Mouse (Mus musculus) hindlimb bud, embryonic 11.5 days (tissue): ENCODE data around the gene Armc12.
"Not testable (repeated sequence)": the region's sequence is repeated elsewhere in the genome, so short reads cannot be mapped to it uniquely, and the experiment has no call there.

ENCODE experiments used
- DNase-seq: peaks from one replicate; pipeline ENCODE4 v3.0.0-alpha.2; 2012; ENCODE audit warnings: low read depth, low spot score; ENCODE audit errors: extremely low spot score

The Armc12 gene

DNA sequence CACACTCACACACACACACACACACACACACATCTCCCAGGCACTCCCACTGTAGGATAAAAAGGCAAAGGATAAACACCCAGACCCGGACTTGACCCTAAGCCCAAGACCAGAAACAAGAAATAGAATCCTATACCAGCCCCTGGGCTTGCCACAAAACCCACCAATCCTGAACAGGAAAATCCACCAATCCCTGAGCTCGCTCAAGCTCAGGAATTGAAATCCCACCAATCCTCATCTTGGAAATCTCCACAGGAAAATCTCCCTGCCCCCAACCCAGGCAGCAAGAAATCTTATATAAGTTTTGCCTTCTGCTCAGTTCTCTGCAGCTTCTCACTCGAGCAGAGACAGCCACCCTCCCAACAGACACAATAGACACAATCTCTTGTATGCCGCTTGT is 1.5 kb upstream of the Armc12 start:
- DNase-seq: no peak

DNA sequence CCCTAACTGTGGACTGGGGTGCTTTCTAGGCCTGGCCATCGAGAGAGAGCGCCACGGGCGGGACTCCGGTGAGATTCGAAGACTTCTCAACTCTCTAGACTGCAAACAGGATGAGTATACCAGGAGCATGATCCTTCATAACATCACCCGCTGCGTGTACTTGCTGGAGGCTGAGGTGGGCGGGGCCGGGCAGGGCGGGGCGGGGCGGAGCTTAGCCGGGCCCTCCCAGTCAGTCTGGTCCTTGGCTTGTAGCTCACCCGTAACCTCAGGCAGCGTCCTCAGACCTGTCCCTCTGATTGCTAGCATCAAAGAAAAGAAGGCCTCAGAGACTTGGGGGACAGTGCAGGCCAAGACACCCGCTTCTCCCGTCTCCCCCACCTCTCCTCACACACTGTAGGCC is 1.3 kb downstream of the Armc12 start:
- DNase-seq: no peak

DNA sequence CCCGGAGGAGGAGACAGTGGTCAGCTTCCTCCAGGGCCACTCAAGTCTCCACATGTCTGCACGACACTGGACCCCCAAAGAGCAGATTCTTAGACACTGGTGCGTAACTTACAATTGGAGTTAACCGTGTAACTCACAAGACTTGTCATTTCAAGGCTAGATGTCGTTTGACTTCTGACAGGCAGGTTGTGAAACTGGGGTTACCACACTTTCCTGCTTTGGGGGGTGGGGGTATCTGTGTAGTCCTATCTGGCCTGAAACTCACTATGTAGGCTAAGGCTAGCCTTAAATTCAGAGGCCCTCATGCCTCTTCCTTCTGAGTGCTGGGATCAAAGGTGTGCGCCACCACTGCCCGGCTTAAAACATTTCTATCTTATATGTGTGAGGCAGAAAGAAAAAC is 2.0 kb downstream of the Armc12 start:
- DNase-seq: no peak

DNA sequence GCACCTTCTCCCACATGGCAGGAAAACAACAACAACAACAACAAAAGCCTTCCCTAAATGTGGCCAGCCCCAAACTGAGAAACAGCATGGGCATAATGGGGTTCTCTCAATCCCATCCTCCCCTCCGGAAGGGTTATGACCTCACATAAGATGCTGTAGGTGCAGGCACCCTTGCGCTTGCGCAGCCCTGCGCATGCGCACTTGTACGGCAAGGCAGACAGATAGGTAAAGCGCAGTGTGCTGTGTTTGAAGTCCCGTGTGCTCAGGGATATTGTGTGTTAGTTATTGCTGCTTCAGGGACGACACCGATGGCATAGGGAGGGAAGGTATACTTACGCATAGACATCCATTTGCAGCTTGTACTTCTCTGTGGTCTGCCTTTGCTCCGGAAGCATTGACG is 2.7 kb downstream of the Armc12 start:
- DNase-seq: no peak

- no peak for DNase-seq
Observed at GRCm38 (mm10) chr17:28537881-28538280, 7.3 kb downstream of the Armc12 start.

GRCm38 (mm10) chr17:28546925-28547324 is 16.3 kb downstream of the Armc12 start:
- no peak for DNase-seq

- no peak for DNase-seq
Observed at GRCm38 (mm10) chr17:28548550-28548949, 17.9 kb downstream of the Armc12 start.

DNA sequence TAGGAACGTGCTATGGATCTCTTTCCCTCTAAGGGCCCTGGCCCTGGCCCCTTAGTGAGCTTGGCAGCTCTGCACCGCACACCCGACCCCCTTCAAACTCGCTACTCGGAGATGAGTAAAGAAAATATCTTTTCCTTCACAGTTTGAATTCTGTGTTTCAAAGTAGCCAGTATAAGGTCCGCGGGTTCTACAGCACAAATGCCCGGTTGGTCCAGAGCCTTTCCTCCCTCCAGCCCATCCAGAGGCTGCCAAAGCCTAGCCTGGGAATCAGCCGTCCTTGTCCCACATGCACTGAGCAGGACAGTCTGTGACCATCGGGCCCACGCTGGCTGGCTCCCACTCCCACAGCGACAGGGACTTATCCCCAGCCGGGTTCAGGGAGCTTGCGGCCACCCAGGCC is 18.5 kb downstream of the Armc12 start, which contains the start of gene Clpsl2:
TSS of gene Clpsl2 (plus strand) at position 301 of the 400 bp plus-strand sequence.
- no peak for DNase-seq

DNA sequence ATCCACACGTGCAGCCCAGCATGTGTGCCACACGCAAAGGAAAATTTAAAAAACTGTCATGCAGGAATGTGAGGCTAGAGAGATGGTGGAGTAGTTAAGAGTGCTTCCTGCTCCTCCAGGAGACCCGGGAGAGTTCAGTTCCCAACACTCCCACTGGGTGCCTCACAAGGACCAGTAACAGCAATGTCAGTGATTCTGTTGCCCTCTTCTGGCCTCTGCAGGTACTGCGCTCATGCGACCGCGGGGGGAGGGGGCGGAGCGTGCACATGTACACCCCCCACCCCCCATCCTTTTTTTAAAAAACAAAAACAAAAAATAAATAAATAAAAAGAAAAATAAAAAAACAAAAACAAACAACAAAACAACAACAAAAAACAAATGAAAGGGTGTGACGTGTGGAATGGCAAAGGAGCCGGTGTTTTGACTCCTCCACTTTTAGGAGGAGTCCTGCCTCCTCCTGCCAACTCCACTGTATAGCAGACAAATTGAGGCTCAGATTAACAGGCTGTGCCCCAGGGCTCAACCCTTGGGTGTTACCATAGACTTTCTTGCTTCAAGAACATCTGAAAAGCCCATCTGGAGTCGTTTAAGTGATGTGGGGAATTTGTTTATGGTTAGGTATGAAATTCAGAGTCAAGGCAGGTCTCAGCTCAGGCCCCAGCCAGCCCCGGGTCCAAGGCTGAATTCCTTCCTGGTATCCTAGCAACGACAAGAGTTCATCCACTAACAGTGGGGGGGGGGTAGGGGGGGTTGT is 22.6 kb downstream of the Armc12 start:
- DNase-seq: peak; percentile 66

DNA sequence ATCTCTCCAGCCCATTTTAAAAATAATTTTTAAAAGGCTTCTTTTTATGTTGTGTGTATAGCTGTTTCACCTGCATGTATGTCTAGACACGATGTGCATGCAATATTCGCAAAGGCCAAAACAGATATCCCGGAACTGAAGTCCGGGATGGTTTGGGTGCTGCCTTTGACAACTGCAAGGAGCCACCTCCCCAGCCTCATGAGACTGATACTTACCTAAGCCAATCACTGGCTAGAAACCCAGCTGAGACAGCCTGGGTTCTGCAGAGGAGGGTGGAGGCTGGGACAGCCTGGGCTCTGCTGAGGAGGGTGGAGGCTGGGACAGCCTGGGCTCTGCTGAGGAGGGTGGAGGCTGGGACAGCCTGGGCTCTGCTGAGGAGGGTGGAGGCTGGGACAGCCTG is 23.4 kb downstream of the Armc12 start:
- not testable (repeated sequence) for DNase-seq

DNA sequence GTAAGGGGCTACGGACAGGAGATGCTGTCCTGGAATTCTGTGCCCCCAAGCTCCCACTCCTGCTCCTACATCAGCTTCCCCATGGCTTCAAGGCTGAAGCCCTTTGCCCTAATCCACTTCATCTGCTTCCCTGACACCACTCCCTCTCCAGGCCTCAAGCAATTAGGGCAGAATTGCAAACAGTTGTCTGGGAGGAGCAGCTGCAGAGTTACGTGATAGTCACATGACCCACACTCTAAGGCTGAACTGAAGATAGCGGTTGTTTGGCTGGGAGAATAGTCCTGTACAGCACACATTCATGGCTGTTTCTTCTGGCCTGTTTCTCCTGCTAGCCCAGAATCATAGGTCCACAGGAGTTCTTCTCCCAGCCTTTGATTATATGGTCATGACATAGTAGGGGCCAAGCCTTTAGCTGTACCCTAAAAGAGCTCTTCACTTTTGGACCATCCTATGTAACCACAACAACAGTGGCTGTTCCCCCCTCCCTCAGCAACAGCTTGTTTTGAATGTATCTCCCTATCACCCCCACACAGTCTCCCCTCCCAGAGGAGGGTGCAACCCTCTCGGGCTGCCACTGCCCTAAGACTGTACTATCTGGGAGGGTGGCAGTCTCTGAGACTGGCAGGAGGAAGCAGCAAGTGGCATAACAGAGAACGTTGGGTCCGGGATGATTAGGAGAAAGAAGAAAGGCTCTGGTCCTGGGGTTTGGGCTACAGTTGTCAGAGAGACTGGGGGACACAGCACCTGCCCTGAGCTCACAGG is 26.2 kb downstream of the Armc12 start:
- DNase-seq: no peak

GRCm38 (mm10) chr17:28557772-28558171 is 27.2 kb downstream of the Armc12 start:
- no peak for DNase-seq

DNA sequence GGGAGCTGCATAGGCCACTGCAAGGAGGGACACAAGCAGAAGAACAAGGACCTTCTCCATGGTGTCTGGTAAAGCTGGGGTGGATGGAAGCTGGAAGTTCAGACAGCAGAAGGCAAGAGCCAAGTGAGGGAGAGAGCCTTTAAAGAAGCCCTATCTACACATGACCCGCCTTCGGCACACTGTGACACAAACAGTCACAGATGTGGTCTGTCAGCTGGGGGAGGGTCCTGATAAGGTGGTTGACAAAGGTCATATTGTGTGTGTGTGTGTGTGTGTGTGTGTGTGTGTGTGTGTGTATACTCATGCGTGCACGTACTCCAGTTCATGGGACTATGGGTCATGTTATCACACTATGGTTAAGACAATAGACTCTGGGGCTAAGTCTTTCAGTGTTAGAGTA is 30.0 kb downstream of the Armc12 start, which contains the start of gene Clps:
TSS of gene Clps (minus strand) at position 169 of the 400 bp plus-strand sequence.
- no peak for DNase-seq

DNA sequence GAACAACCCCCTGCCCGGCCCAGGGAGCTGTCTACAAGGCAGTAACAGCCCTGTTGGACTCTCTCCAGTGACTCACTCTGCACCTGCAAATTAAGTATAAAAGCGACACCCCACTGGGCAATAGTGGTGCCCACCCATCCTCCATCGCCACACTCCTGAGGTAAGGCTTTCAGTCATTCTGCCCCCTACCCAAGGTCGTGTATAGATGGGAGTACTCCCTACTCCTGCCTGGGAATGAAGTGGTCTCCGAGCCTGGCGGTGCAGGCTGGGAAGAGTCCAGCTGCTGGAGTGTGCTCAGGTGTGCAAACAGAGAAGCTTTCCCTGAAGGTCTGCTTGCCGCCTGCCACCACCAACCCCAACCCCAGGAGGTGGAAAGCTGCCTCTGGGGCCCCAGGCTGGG is 31.0 kb downstream of the Armc12 start:
- DNase-seq: no peak

GRCm38 (mm10) chr17:28565181-28565580 is 34.6 kb downstream of the Armc12 start:
- DNase-seq: no peak

GRCm38 (mm10) chr17:28567541-28567940 is 36.9 kb downstream of the Armc12 start:
- no peak for DNase-seq

- DNase-seq: no peak
Observed at GRCm38 (mm10) chr17:28571868-28572267, 41.3 kb downstream of the Armc12 start.

DNA sequence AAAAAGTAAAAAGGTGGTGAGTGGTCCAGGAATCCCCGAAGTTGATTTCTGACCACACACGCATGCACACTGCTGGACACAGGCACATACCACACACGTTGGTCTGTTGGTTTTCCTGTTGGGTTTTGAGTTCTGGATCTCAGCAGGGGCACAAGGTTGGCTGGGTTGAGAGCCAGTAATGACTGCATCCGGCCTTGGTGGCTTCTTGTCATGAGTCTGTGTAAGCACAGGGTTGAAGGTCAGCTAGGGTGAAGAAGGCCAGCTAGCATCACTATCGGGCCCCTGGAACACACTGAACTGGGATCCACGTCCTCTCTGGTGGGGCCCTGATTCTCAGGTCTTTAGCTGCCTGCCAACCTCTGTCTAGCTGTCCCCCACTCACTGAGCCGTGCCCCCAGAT is 41.9 kb downstream of the Armc12 start:
- DNase-seq: no peak

DNA sequence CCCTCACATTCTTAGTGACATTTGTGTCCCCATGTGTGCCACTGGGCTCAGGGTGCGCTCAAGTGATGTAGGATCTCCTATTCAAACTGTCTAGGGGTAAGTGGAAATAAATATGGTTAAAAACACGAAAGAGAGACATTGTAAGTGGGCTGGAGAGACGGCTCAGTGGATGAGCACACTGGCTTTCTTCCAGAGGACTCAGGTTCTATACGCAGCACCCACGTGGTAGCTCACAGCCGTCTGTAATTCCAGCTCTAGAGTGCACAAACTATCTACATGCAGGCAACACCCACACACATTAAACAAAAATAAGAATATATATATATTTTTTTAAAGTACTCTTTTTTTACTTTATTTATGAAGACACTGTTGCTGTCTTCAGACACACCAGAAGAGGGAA is 42.3 kb downstream of the Armc12 start:
- DNase-seq: no peak

GRCm38 (mm10) chr17:28575244-28576125 is 44.9 kb downstream of the Armc12 start, which contains the start of gene Lhfpl5:
Gene Lhfpl5 (plus strand): TSS chr17:28575641.
- no peak for DNase-seq

DNA sequence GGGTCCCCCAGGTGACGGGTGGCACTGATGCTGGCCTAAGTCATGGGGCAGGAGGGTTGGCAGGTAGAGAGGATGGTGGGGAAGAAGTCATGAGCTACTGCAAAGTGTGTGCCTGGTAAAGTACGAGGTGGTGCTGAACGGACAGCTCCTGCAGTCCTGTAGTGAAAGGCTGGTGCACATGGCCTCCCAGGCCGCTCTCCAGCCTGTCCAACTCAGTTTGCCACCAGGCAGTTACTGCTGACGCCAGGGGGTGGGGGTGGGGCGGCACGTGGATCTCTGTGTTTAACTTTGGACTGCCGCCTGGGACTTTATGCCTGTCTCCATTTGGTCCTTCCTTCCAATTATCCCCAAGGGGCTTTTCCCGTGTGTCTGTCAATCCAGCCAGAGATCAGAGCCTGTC is 49.8 kb downstream of the Armc12 start:
- peak; percentile 74 for DNase-seq
